Mouse (Mus musculus) bone marrow macrophage, adult 2 months (primary cell): Measurements from ENCODE around the gene Sec16b.

Experiments used
- CTCF ChIP-seq: IDR thresholded peaks from 2 replicates; pipeline ENCODE4 v1.5.1; 2012; ENCODE audit warnings: low read depth, mild to moderate bottlenecking, low read length, moderate library complexity
- POLR2A ChIP-seq: IDR thresholded peaks from 2 replicates; pipeline ENCODE4 v1.6.1; 2012; ENCODE audit warnings: mild to moderate bottlenecking, low read depth, low read length, borderline replicate concordance

DNA sequence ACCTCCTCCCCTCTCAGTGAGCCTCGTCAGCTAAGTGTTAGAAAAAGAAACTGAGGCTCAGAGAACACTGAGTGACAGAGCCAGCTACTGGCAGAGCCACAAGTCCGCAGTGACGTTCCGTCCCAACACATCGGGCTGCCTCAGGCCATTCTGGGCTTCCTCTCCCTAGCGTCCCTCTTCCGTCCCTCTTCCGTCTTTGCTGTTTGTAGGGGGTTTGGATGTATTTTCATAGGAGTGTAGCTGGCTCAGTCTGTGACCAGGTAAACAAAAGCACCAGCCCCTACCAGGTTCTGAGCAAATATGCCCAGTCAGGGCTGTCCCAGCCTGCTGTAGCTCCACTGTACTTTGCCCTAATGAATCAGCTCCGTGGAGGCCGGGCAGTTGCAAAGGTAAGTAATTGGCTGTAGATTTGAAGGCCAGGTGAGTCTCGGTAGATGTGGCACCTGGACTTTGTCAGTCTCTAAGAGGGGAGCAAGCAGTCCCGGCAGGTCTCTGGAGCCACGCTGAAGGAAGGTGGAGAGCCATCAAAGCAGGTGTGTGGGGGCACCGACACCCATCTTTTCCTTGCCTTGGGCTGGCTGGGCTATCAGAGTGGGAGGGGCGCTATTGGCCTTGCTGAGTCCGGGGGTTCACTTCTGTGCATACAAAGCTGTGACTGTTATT is 19.3 kb downstream of the Sec16b start:
- TF ChIP-seq CTCF, result no peak
- no peak for TF ChIP-seq POLR2A
